Mouse (Mus musculus): ENCODE data around the gene Lamp2. TPM values are rescaled to one million over a fixed set of nuclear protein-coding genes. Genes with fewer than 3 reads are reported as not detected.
"Not testable (repeated sequence)": the region's sequence is repeated elsewhere in the genome, so short reads cannot be mapped to it uniquely, and the experiment has no call there.

The Lamp2 gene
- total RNA-seq, 2 experiments from 2014 or later = 61.2 to 62.9 TPM

- DNase-seq (ENCODE audit: low spot score in 2 of 2) = no peak
Measured at GRCm38 (mm10) chrX:38428818-38429440, 27.3 kb downstream of the Lamp2 start.

GRCm38 (mm10) chrX:38426043-38426442 is 30.2 kb downstream of the Lamp2 start:
- no peak for DNase-seq (ENCODE audit: low spot score in 2 of 2)

GRCm38 (mm10) chrX:38423096-38423495 is 33.2 kb downstream of the Lamp2 start:
- no peak for DNase-seq (ENCODE audit: low spot score in 2 of 2)

GRCm38 (mm10) chrX:38422396-38422795 is 33.9 kb downstream of the Lamp2 start:
- no peak for DNase-seq (ENCODE audit: low spot score in 2 of 2)

- no peak for DNase-seq (ENCODE audit: low spot score in 2 of 2)
Measured at GRCm38 (mm10) chrX:38403879-38404278, 52.4 kb downstream of the Lamp2 start.

- no peak for DNase-seq (ENCODE audit: low spot score in 2 of 2)
Measured at GRCm38 (mm10) chrX:38402981-38403380, 53.3 kb downstream of the Lamp2 start.

GRCm38 (mm10) chrX:38402004-38402403 is 54.2 kb downstream of the Lamp2 start:
- DNase-seq (ENCODE audit: low spot score in 2 of 2) = no peak

- no peak for DNase-seq (ENCODE audit: low spot score in 2 of 2)
Measured at GRCm38 (mm10) chrX:38400616-38401015, 55.6 kb downstream of the Lamp2 start.

GRCm38 (mm10) chrX:38399671-38400070 is 56.6 kb downstream of the Lamp2 start:
- no peak for DNase-seq (ENCODE audit: low spot score in 2 of 2)

GRCm38 (mm10) chrX:38373169-38373568 is 83.1 kb downstream of the Lamp2 start:
- not testable (repeated sequence) for DNase-seq (ENCODE audit: low spot score in 2 of 2)

- not testable (repeated sequence) for DNase-seq (ENCODE audit: low spot score in 2 of 2)
Measured at GRCm38 (mm10) chrX:38364621-38365020, 91.6 kb downstream of the Lamp2 start.

- DNase-seq (ENCODE audit: low spot score in 2 of 2) = no peak
Measured at GRCm38 (mm10) chrX:38362016-38362415, 94.2 kb downstream of the Lamp2 start.

Other genes starting within 250 kb of the Lamp2 start
- gene Tmem255a, start 204.0 kb downstream of the Lamp2 start, total RNA-seq (2021) = 10 to 100 TPM; 12.8 to 19.6 TPM
- gene Atp1b4, start 140.3 kb downstream of the Lamp2 start, total RNA-seq (2021) = not detected
- 10 to 100 TPM; 40.1 to 42.0 TPM for gene Cul4b, start 119.7 kb upstream of the Lamp2 start, total RNA-seq (2021)
- 100 to 1,000 TPM in 1 of 2 experiments, 10 to 100 TPM in 1; 95.1 to 107 TPM for gene Mcts1, start 144.1 kb upstream of the Lamp2 start, total RNA-seq (2021)
- 10 to 100 TPM; 15.2 to 17.3 TPM for gene C1galt1c1, start 178.6 kb upstream of the Lamp2 start, total RNA-seq (2021)

All from layer of hippocampus, postnatal 10 days (tissue).